8 mouse cellular contexts compared by ENCODE assay signal in genomic region chr3:36496746-36497145, GRCm38 (mm10). TPM values are rescaled to one million over a fixed set of nuclear protein-coding genes. Genes with fewer than 3 reads are reported as not detected.
DNase-seq lines count a peak whose midpoint lies in the region; ATAC-seq and TF ChIP-seq lines count a peak whose summit lies in the region.

No protein-coding gene starts in this region.

- WGBS in embryonic facial prominence, embryonic 14.5 days: 19% methylated on average over 14 of the region's 14 CpGs
- 16% methylated on average over 14 of the region's 14 CpGs for WGBS in heart, embryonic 12.5 days
- WGBS in lung, embryonic 14.5 days: 17% methylated on average over 14 of the region's 14 CpGs

- H3K4me3 ChIP-seq in ES-Bruce4 (ENCODE audit: low read depth, low read length): no peak overlapping the region
- no peak overlapping the region for H3K4me3 ChIP-seq in embryonic facial prominence, embryonic 14.5 days (ENCODE audit: low read depth, low read length)
- H3K4me3 ChIP-seq in heart, embryonic 12.5 days: no peak overlapping the region
- no peak overlapping the region for H3K4me3 ChIP-seq in lung, embryonic 14.5 days (ENCODE audit: low read depth, low read length)

- no peak for TF ChIP-seq POLR2A in ES-Bruce4 (IDR thresholded peaks at IDR 0.05; ENCODE audit: insufficient read depth, low read length)

- no peak for TF ChIP-seq EP300 in ES-Bruce4 (IDR thresholded peaks at IDR 0.05; ENCODE audit: insufficient read depth, low read depth, low read length)

- H3K9me3 ChIP-seq in ES-Bruce4 (replicated peaks; ENCODE audit: control insufficient read depth, insufficient read depth, low read length, poor library complexity, severe bottlenecking): no peaks in the 10 kb centered on the region
- H3K9me3 ChIP-seq in embryonic facial prominence, embryonic 14.5 days (ENCODE audit: control insufficient read depth, low read length): no peaks in the 10 kb centered on the region
- H3K9me3 ChIP-seq in heart, embryonic 12.5 days (replicated peaks): no peaks in the 10 kb centered on the region
- H3K9me3 ChIP-seq in lung, embryonic 14.5 days (ENCODE audit: low read depth, low read length): no peaks in the 10 kb centered on the region

- H3K27ac ChIP-seq in ES-Bruce4 (ENCODE audit: insufficient read depth, low read length): no peak overlapping the region
- H3K27ac ChIP-seq in embryonic facial prominence, embryonic 14.5 days (replicated peaks; ENCODE audit: low read depth, low read length): no peak overlapping the region
- H3K27ac ChIP-seq in heart, embryonic 12.5 days (ENCODE audit: poor library complexity, severe bottlenecking): no peak overlapping the region
- no peak overlapping the region for H3K27ac ChIP-seq in lung, embryonic 14.5 days (ENCODE audit: low read depth)

- H3K36me3 ChIP-seq in ES-Bruce4 (ENCODE audit: control insufficient read depth, insufficient read depth, low read length, poor library complexity, severe bottlenecking): no peaks in the 10 kb centered on the region
- no peaks in the 10 kb centered on the region for H3K36me3 ChIP-seq in embryonic facial prominence, embryonic 14.5 days (ENCODE audit: control insufficient read depth, insufficient read depth, low read length)
- no peaks in the 10 kb centered on the region for H3K36me3 ChIP-seq in heart, embryonic 12.5 days
- no peaks in the 10 kb centered on the region for H3K36me3 ChIP-seq in lung, embryonic 14.5 days (ENCODE audit: insufficient read depth)

- DNase-seq in adrenal gland, postnatal 36 days: peak; percentile 79 to 83
- DNase-seq in embryonic facial prominence, embryonic 14.5 days (ENCODE audit: low spot score): peak; percentile 91
- DNase-seq in kidney, postnatal 25 days: peak; percentile 72 to 73
- DNase-seq in lung, embryonic 14.5 days: peak; percentile 92
- peak; percentile 85 for DNase-seq in retina, postnatal 1 day
- DNase-seq in urinary bladder, postnatal 4 days (ENCODE audit: low spot score in 2 of 2): peak; percentile 65 to 80

- no peak overlapping the region for H3K9ac ChIP-seq in ES-Bruce4 (ENCODE audit: low read depth, poor library complexity, severe bottlenecking)
- peak overlapping the region; percentile 36; the same call in 1 of the 2 replicates for H3K9ac ChIP-seq in embryonic facial prominence, embryonic 14.5 days (ENCODE audit: low read depth, low read length)
- H3K9ac ChIP-seq in heart, embryonic 12.5 days: no peak overlapping the region
- H3K9ac ChIP-seq in lung, embryonic 14.5 days: peak overlapping the region; percentile 27; the same call in 1 of the 2 replicates

- H3K27me3 ChIP-seq in ES-Bruce4 (ENCODE audit: control insufficient read depth, insufficient read depth, low read length, poor library complexity, severe bottlenecking): no peaks in the 10 kb centered on the region
- no peaks in the 10 kb centered on the region for H3K27me3 ChIP-seq in embryonic facial prominence, embryonic 14.5 days (replicated peaks; ENCODE audit: control insufficient read depth, insufficient read depth, low read length)
- no peaks in the 10 kb centered on the region for H3K27me3 ChIP-seq in heart, embryonic 12.5 days (replicated peaks)
- no peaks in the 10 kb centered on the region for H3K27me3 ChIP-seq in lung, embryonic 14.5 days (ENCODE audit: insufficient read depth, low read length)

- ATAC-seq in embryonic facial prominence, embryonic 14.5 days (ENCODE audit: low read depth): peak; percentile 54; the same call in 1 of the 2 replicates
- ATAC-seq in heart, embryonic 12.5 days (ENCODE audit: insufficient number of reproducible peaks, low FRiP score): no peak
- ATAC-seq in lung, embryonic 14.5 days (ENCODE audit: insufficient read depth): peak; percentile 73

- H3K4me1 ChIP-seq in ES-Bruce4 (ENCODE audit: control insufficient read depth, insufficient read depth, low read length): no peaks in the 10 kb centered on the region
- peaks cover 13% of the 10 kb centered on the region; the same call in 1 of the 2 replicates for H3K4me1 ChIP-seq in embryonic facial prominence, embryonic 14.5 days (ENCODE audit: control insufficient read depth, insufficient read depth, low read length)
- H3K4me1 ChIP-seq in heart, embryonic 12.5 days (replicated peaks): peaks cover 16% of the 10 kb centered on the region
- H3K4me1 ChIP-seq in lung, embryonic 14.5 days (ENCODE audit: insufficient read depth): no peaks in the 10 kb centered on the region

- peak; percentile 65 for TF ChIP-seq CTCF in ES-Bruce4 (IDR thresholded peaks at IDR 0.05; ENCODE audit: low read depth, low read length)
- TF ChIP-seq CTCF in lung, embryonic 14.5 days (IDR thresholded peaks at IDR 0.05; ENCODE audit: low read depth): peak; percentile 83

- H3K4me2 ChIP-seq in embryonic facial prominence, embryonic 14.5 days (ENCODE audit: low read depth, low read length): 0 out of 2 replicates have a peak overlapping the region, but pooled peaks have one; percentile 18
- H3K4me2 ChIP-seq in heart, embryonic 12.5 days: peak overlapping the region; percentile 18; the same call in 1 of the 2 replicates
- no peak overlapping the region for H3K4me2 ChIP-seq in lung, embryonic 14.5 days

RNA-seq across cellular contexts. Expression of gene 1810062G17Rik, which starts 21.0 kb away (rescaled TPM):
- polyA plus RNA-seq in ES-Bruce4 (2011; ENCODE audit: insufficient read depth, insufficient read length, low read depth, missing spikeins): 0.67 and 0.99 TPM in 2 replicates
- total RNA-seq in adrenal gland, postnatal 36 days (2021): 1 to 10 TPM in 1 of 2 experiments, under 1 TPM in 1; 0.79 to 2.5 TPM
- 2.0 and 2.8 TPM in 2 replicates for polyA plus RNA-seq in embryonic facial prominence, embryonic 14.5 days (2014; fragmentation: Nextera tagmentation; extraction: Ambion mirVana)
- polyA plus RNA-seq in heart, embryonic 12.5 days (2016; fragmentation: Nextera tagmentation; extraction: Ambion mirVana): 1.2 and 1.3 TPM in 2 replicates
- polyA plus RNA-seq in lung, embryonic 14.5 days (2014; fragmentation: Nextera tagmentation; extraction: Ambion mirVana): 3.3 TPM in 2 replicates

RNA-seq across cellular contexts. Expression of gene Anxa5, which starts 21.1 kb away (rescaled TPM):
- 96.0 and 98.2 TPM in 2 replicates for polyA plus RNA-seq in ES-Bruce4 (2011; ENCODE audit: insufficient read depth, insufficient read length, low read depth, missing spikeins)
- total RNA-seq in adrenal gland, postnatal 36 days (2021): 100 to 1,000 TPM; 585 to 650 TPM
- polyA plus RNA-seq in embryonic facial prominence, embryonic 14.5 days (2014; fragmentation: Nextera tagmentation; extraction: Ambion mirVana): 458 and 477 TPM in 2 replicates
- 327 and 336 TPM in 2 replicates for polyA plus RNA-seq in heart, embryonic 12.5 days (2016; fragmentation: Nextera tagmentation; extraction: Ambion mirVana)
- polyA plus RNA-seq in lung, embryonic 14.5 days (2014; fragmentation: Nextera tagmentation; extraction: Ambion mirVana): 348 and 359 TPM in 2 replicates

RNA-seq across cellular contexts. Expression of gene Gm11549, which starts 24.9 kb away (rescaled TPM):
- not detected in 2 replicates for polyA plus RNA-seq in ES-Bruce4 (2011; ENCODE audit: insufficient read depth, insufficient read length, low read depth, missing spikeins)
- not detected for total RNA-seq in adrenal gland, postnatal 36 days (2021)
- polyA plus RNA-seq in embryonic facial prominence, embryonic 14.5 days (2014; fragmentation: Nextera tagmentation; extraction: Ambion mirVana): 0.33 and 0.73 TPM in 2 replicates
- polyA plus RNA-seq in heart, embryonic 12.5 days (2016; fragmentation: Nextera tagmentation; extraction: Ambion mirVana): 0.30 and 0.31 TPM in 2 replicates
- polyA plus RNA-seq in lung, embryonic 14.5 days (2014; fragmentation: Nextera tagmentation; extraction: Ambion mirVana): 0.12 and 0.16 TPM in 2 replicates

RNA-seq across cellular contexts. Expression of gene Exosc9, which starts 55.7 kb away (rescaled TPM):
- 68.2 and 72.2 TPM in 2 replicates for polyA plus RNA-seq in ES-Bruce4 (2011; ENCODE audit: insufficient read depth, insufficient read length, low read depth, missing spikeins)
- 10 to 100 TPM; 32.9 to 35.3 TPM for total RNA-seq in adrenal gland, postnatal 36 days (2021)
- 52.9 and 53.7 TPM in 2 replicates for polyA plus RNA-seq in embryonic facial prominence, embryonic 14.5 days (2014; fragmentation: Nextera tagmentation; extraction: Ambion mirVana)
- 45.0 and 49.5 TPM in 2 replicates for polyA plus RNA-seq in heart, embryonic 12.5 days (2016; fragmentation: Nextera tagmentation; extraction: Ambion mirVana)
- 64.4 and 72.3 TPM in 2 replicates for polyA plus RNA-seq in lung, embryonic 14.5 days (2014; fragmentation: Nextera tagmentation; extraction: Ambion mirVana)

Comparison
In these comparisons a context has a peak if more than half of its experiments do, and no peak if none do; other contexts are left out.
1. H3K9ac ChIP-seq: peak in embryonic facial prominence, embryonic 14.5 days (single experiment) and lung, embryonic 14.5 days (single experiment); none in ES-Bruce4 (single experiment) and heart, embryonic 12.5 days (single experiment).
2. Peak in every context shown above with its lines, with median percentiles within 50 percentile points of each other: DNase-seq.